Mouse (Mus musculus) ovary, postnatal 36 days (tissue): ENCODE data around the gene Gjd3.
"Not testable (repeated sequence)": the region's sequence is repeated elsewhere in the genome, so short reads cannot be mapped to it uniquely, and the experiment has no call there.

Experiments
- DNase-seq: peaks from one replicate; pipeline ENCODE4 v3.0.0; 2022; ENCODE audit warnings: low spot score, mixed read lengths

The Gjd3 gene

DNA sequence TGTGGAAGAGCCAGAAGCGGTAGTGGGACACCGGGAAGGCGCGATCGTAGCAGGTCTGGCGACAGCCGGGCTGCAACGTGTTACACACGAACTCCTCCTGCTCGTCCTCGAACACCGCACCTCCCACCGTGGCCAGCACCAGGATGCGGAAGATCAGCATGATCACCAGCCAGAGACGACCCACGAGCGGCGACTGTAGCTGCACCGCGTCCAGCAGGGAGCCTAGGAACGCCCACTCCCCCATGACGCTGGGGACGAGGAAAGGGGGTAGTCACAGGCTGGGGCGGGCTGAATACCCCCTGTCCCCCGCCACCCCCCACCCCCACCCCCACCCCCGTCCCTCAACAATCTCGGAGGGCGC is at the start of gene Gjd3:
Gene Gjd3, minus strand, starts transcription at position 244 of the 361 bp plus-strand sequence.
- DNase-seq = no peak

DNA sequence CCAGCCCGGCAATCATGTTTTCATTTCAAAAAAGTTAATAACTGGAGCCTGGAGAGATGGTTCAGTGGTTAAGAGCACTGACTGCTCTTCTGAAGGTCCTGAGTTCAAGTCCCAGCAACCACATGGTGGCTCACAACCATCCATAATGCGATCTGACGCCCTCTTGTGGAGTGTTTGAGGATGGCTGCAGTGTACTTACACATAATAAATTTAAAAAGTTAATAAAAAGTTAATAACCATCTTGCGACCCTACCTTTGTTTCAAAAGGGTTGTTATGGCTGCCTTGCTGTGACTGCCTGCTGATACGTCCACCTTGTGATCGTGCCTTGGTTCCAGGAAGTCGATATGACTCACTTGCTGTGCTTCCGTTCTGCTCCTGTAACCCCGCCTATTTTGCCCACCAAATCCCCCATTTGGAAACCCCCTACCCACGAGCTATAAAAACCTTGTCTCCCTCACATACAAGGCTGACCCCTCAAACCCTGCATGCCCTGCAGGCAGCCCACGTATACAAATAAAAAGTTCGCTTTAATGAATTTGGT is 44.2 kb upstream of the Gjd3 start:
- DNase-seq = no peak

DNA sequence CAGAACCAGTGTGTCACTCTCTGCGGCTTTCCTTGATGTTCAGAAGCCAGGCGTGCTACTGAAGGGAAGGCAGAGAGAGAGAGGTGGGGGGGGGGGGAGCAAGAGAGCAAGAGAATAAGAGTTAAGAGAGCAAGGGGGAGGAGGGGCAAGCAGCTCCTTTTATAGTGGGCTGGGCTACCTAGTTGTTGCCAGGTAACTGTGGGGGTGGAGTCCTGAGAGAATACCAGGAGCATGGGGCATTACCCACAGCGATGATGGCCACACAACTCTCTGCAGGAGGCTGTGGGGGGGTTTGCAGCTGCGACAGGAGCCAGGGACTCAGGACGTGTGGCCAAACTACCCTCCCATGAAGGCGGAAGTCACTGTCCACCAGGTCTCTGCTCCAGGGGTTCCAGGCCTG is 43.1 kb upstream of the Gjd3 start:
- DNase-seq = no peak

GRCm38 (mm10) chr11:99024468-99025134 is 41.8 kb upstream of the Gjd3 start:
- DNase-seq = no peak

DNA sequence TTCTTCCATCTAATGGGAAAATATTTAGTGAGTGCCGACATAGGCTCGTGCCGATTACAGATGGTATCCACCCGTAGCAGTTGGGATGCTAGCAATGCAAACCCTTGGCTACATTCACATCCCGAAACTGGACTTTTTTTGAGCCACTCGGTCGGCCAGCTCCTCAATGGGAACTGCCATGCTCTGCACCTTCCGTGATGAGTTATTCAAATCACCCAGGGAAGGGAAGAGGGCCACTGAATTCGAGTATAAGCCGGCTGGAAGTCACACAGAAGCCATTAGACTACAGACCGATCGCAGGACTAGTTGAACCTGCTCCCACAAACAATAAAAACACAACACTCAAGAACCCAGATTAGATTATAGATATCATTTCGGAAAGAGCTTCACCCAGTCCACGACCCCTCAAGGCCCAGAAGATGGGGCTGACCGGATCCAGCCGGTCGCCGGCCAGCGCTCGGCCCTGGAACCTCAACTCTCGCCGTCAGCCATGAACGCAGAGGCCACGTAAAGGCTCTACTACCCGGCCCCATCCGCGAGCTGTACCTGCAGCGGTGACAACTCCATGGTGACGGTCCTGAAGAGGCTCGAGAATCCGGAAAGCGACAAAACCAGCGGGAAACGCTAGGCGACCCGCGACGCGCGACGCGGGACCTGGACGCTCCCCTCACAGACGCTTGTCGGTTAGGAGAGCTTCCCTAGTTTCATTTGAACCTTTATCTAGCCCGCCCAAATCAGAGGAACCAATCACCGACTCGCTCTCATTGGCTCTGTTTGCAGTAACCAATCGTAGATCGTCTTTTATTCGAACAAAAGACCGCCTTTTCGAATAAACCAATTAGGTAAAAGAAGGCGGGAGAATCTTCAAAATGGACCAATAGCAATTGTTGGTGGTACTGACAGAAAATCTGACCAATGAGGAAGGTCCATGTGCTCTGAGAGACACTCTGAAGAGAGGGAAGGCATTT is 41.0 kb upstream of the Gjd3 start, which contains the start of gene Top2a:
Gene Top2a, minus strand, starts transcription at position 690 of the 968 bp plus-strand sequence.
- DNase-seq = peak; percentile 85

DNA sequence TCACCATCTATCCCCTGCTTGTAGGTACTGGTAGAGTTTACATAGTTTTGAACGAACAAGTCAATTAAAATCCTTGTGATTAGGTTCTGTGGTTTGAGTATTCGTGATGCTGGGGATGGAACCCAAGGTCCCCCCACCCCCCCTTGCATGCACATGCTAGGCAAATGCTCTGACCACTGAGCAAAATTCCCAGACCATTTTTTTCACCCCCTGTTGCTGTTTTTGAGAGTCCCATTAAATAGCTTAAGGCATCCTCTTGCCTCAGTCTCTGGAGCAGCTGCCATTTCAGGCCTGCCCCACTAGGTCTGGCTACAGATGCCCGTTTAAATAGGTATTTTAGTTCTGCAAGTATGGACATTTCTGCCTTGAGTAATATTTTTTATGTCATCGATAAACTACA is 40.3 kb upstream of the Gjd3 start:
- DNase-seq = no peak

DNA sequence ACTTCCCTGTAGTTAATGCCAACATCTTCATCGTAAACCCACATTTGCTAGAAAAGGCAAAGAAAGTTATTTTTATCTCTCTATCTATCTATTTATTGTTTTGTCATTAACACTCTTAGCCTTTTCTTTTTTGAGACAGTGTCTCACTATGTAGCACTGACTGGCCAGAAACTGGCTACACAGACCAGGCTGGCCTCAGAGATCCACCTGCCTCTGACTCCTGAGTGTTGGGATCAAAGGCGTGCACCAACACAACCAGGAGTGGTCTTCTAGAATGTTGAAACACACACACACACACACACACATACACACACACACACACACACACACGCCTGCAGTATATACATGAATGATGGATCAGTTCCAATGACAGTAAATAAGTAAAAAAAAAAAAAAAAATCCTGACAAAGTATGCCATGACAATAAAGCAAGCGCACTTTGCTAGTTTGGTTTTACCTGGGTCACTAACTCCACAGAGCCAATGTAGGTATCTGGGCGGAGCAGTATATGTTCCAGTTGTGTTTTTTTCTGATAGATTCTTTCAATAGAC is 39.6 kb upstream of the Gjd3 start:
- no peak for DNase-seq

GRCm38 (mm10) chr11:99019844-99020243 is 37.0 kb upstream of the Gjd3 start:
- DNase-seq = no peak

DNA sequence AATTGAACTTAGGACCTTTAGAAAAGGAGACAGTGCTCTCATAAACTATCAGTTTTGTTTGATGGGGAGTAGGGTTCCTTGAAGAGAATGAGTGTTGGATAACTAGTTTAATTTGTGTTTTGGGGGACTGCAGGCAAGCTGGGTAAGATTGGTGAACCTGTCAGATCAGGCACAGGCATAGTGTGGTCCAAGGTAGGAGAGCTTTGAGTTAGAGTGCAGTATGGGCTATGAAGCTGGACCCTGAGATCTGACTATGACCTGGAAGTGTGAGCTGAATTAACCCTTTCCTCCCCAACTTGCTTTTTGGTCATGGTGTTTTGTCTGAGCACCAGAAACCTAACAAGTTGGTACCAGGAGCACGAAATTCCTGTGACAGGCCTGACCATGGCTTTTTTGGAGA is 31.0 kb upstream of the Gjd3 start:
- DNase-seq = no peak

- no peak for DNase-seq
Observed at GRCm38 (mm10) chr11:99010706-99011105, 27.9 kb upstream of the Gjd3 start.

DNA sequence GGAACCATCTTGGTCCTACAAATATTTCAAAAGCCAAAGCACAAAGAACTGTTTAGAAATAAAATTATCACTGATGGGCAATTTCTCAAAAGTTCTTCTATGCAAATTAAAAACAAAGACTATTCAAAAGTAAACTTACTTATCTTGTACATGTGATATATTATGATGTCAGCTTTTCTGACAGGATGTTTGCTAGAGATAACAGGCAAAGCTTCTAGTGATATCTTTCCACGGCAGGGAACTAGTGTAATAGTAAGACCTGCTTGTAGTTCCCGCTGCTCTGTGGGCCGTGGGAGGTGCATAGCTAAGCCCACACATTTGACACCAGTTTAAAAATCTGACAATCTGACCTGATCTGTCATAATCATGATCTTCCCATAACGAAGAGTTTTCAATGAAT is 27.3 kb upstream of the Gjd3 start:
- DNase-seq = no peak

DNA sequence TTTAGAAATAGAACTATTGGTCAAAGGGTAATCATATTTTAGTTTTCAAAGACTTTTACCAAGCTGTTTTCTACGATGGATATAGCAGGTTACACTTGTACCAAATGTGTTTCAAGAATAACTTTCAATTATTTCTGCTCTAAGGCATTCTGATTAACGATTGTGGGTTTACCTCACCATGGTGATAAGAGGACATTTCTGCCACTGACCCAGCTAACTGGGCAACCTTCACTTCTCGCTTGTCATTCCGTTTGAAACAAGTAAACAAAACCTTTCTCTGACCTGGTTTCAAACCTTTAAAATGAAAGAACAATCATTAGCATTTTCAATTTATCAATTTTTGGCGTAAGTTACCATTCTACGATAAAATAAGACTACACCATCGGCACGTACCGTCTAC is 24.0 kb upstream of the Gjd3 start:
- DNase-seq = no peak

- DNase-seq = no peak
Observed at GRCm38 (mm10) chr11:98999243-98999642, 16.4 kb upstream of the Gjd3 start.

- no peak for DNase-seq
Observed at GRCm38 (mm10) chr11:98998776-98999175, 16.0 kb upstream of the Gjd3 start.

DNA sequence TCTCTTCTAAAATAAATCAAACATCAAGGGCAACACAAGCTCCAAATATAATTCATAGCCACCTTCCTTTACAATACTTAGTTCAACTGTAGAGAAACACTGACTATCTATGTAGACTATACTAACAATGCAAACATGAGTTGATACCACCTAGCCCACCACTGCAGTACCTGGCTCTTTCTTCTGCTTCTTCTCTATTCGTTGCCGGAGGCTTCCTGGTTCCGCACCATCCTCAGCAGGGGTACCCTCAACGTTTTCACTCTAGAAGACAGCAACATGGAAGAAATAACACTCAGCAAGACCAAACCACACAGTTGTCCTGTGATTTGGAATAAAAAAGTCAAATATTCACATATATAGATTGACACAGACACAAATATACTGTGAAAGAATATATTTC is 14.8 kb upstream of the Gjd3 start:
- no peak for DNase-seq

- DNase-seq = no peak
Observed at GRCm38 (mm10) chr11:98995987-98996386, 13.2 kb upstream of the Gjd3 start.

GRCm38 (mm10) chr11:98990866-98991265 is 8.1 kb upstream of the Gjd3 start:
- no peak for DNase-seq

GRCm38 (mm10) chr11:98988260-98988659 is 5.4 kb upstream of the Gjd3 start:
- DNase-seq = not testable (repeated sequence)

DNA sequence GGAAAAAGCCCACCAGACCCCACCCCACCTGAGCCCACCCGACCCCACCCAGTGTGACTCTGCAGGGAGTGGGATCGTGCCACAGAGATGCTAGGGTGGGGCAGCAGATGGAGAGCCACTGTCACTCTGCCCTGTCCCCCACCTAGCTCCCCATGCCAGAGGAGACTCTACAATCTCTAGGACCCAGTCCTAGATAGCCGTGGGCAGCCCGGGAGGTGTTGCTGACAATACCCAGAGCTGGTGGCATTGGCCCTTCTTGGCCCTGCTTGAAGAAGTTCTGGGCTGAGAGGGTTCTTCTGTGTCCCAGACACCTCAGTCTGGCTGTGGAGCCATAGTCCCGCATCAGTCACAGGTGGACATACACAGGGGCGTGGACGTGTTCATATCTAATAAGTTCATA is 2.7 kb upstream of the Gjd3 start:
- DNase-seq = no peak

DNA sequence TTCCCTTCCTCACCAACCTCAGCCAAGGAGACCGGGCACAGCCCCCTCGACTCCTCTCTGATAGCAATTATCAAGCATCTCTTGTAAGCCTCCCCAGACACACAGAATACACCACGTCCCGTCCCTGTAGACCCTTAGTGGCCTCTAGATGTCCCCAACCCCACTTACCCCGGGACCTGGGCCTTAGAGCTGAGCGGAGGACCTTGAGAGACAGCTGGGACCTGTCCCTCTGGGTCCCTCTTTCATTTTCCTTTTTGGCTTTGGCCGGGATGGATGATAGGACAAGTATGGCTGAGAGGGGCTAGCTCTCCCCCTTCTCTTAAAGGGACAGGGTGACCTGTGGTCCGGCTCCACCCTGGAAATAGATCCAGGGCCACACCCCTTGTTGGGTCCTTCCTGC is 735 bp upstream of the Gjd3 start:
- DNase-seq = no peak

DNA sequence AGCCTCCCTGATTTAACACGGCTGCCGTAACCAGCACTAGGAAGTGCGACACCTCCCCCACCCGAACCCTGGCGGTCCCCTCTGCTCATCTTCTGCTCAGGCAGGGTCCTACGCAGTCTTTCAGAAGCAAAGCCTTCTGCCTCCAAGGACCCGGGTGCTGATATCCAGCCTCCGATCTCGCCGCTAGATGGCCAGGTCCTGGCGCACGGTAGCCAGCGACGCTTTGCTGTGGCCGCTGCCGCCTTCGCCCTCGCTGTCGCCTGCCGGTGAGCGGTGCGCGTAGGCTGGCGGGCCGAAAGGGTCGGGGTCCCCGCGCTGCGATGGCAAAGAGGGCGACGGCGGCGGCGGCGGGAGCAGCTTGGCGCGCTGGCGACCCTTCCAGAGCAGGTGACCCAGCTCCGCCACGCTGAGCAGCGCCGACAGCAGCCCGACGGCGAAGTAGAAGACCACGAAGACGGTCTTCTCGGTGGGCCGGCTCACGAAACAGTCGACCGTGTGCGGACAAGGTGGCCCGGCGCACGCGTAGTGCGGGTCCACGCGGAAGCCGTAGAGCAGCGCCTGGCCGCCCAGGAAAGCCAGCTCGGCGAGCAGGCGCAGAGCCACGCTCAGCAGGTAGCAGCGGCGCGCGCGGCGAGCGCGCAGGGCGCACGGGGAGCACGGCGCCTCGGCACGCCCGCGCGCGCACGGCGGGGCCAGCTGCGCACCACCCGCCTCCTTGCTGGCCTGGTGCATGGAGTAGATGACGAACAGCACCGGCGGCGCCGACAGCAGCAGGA is 631 bp downstream of the Gjd3 start:
- peak; percentile 65 for DNase-seq
